Mouse (Mus musculus): ENCODE data around the gene Psmd11. TPM values are rescaled to one million over a fixed set of nuclear protein-coding genes. Genes with fewer than 3 reads are reported as not detected.

The Psmd11 gene
- total and polyA plus RNA-seq, 2 experiments, result 56.1 to 106 TPM

- TF ChIP-seq POLR2A (IDR thresholded peaks at IDR 0.05; ENCODE audit: extremely low read depth, insufficient read depth, low read length) (no peak), CTCF (IDR thresholded peaks at IDR 0.05; ENCODE audit: low read depth, low read length) (no peak)
- peaks cover 3% of the 10 kb centered on the region; the same call in 1 of the 2 replicates for H3K4me1 ChIP-seq (ENCODE audit: control insufficient read depth, insufficient read depth, low read length)
- no peak overlapping the region for H3K4me3 ChIP-seq (ENCODE audit: insufficient read depth, low read depth, low read length)
- H3K9ac ChIP-seq (ENCODE audit: low read depth, low read length), result no peak overlapping the region
- H3K79me2 ChIP-seq (ENCODE audit: control insufficient read depth, insufficient read depth, low read length), result no peaks in the 10 kb centered on the region
- no peak for DNase-seq (ENCODE audit: extremely low read depth, low read depth, low spot score)
- 83% methylated on average over 13 of the region's 13 CpGs for WGBS
- no peaks in the 10 kb centered on the region for H3K27me3 ChIP-seq (ENCODE audit: control insufficient read depth, insufficient read depth, low read length)
- no peak overlapping the region for H3K27ac ChIP-seq (replicated peaks; ENCODE audit: insufficient read depth, low read depth, low read length)
- H3K36me3 ChIP-seq (ENCODE audit: control insufficient read depth, insufficient read depth, low read length), result no peaks in the 10 kb centered on the region
These were observed 75.5 kb downstream of the Psmd11 start for GRCm38 (mm10) chr11:80503726-80504452.

GRCm38 (mm10) chr11:80504519-80505385 lies 76.3 kb downstream of the Psmd11 start:
- no peak overlapping the region for H3K27ac ChIP-seq (replicated peaks; ENCODE audit: insufficient read depth, low read depth, low read length)
- H3K4me3 ChIP-seq (ENCODE audit: insufficient read depth, low read depth, low read length), result no peak overlapping the region
- no peaks in the 10 kb centered on the region for H3K36me3 ChIP-seq (ENCODE audit: control insufficient read depth, insufficient read depth, low read length)
- no peak for TF ChIP-seq POLR2A (IDR thresholded peaks at IDR 0.05; ENCODE audit: extremely low read depth, insufficient read depth, low read length)
- TF ChIP-seq CTCF (IDR thresholded peaks at IDR 0.05; ENCODE audit: low read depth, low read length), result no peak
- H3K79me2 ChIP-seq (ENCODE audit: control insufficient read depth, insufficient read depth, low read length), result no peaks in the 10 kb centered on the region
- 71% methylated on average over 6 of the region's 6 CpGs for WGBS
- H3K27me3 ChIP-seq (ENCODE audit: control insufficient read depth, insufficient read depth, low read length), result no peaks in the 10 kb centered on the region
- H3K9ac ChIP-seq (ENCODE audit: low read depth, low read length), result no peak overlapping the region
- no peaks in the 10 kb centered on the region for H3K4me1 ChIP-seq (ENCODE audit: control insufficient read depth, insufficient read depth, low read length)
- no peak for DNase-seq (ENCODE audit: extremely low read depth, low read depth, low spot score)

GRCm38 (mm10) chr11:80505581-80505980 lies 77.2 kb downstream of the Psmd11 start:
- no peak overlapping the region for H3K9ac ChIP-seq (ENCODE audit: low read depth, low read length)
- H3K36me3 ChIP-seq (ENCODE audit: control insufficient read depth, insufficient read depth, low read length), result no peaks in the 10 kb centered on the region
- no peak overlapping the region for H3K4me3 ChIP-seq (ENCODE audit: insufficient read depth, low read depth, low read length)
- 89% methylated on average over 3 of the region's 3 CpGs for WGBS
- H3K4me1 ChIP-seq (ENCODE audit: control insufficient read depth, insufficient read depth, low read length), result no peaks in the 10 kb centered on the region
- H3K27ac ChIP-seq (replicated peaks; ENCODE audit: insufficient read depth, low read depth, low read length), result no peak overlapping the region
- TF ChIP-seq CTCF (IDR thresholded peaks at IDR 0.05; ENCODE audit: low read depth, low read length) (no peak), POLR2A (IDR thresholded peaks at IDR 0.05; ENCODE audit: extremely low read depth, insufficient read depth, low read length) (no peak)
- no peak for DNase-seq (ENCODE audit: extremely low read depth, low read depth, low spot score)
- H3K27me3 ChIP-seq (ENCODE audit: control insufficient read depth, insufficient read depth, low read length), result no peaks in the 10 kb centered on the region
- H3K79me2 ChIP-seq (ENCODE audit: control insufficient read depth, insufficient read depth, low read length), result no peaks in the 10 kb centered on the region

GRCm38 (mm10) chr11:80506483-80506882 lies 78.1 kb downstream of the Psmd11 start:
- TF ChIP-seq CTCF (IDR thresholded peaks at IDR 0.05; ENCODE audit: low read depth, low read length), result no peak
- no peak for TF ChIP-seq POLR2A (IDR thresholded peaks at IDR 0.05; ENCODE audit: extremely low read depth, insufficient read depth, low read length)
- H3K9ac ChIP-seq (ENCODE audit: low read depth, low read length), result no peak overlapping the region
- no peak overlapping the region for H3K27ac ChIP-seq (replicated peaks; ENCODE audit: insufficient read depth, low read depth, low read length)
- no peaks in the 10 kb centered on the region for H3K4me1 ChIP-seq (ENCODE audit: control insufficient read depth, insufficient read depth, low read length)
- H3K27me3 ChIP-seq (ENCODE audit: control insufficient read depth, insufficient read depth, low read length), result no peaks in the 10 kb centered on the region
- no peaks in the 10 kb centered on the region for H3K36me3 ChIP-seq (ENCODE audit: control insufficient read depth, insufficient read depth, low read length)
- DNase-seq (ENCODE audit: extremely low read depth, low read depth, low spot score), result no peak
- H3K4me3 ChIP-seq (ENCODE audit: insufficient read depth, low read depth, low read length), result no peak overlapping the region
- H3K79me2 ChIP-seq (ENCODE audit: control insufficient read depth, insufficient read depth, low read length), result no peaks in the 10 kb centered on the region

GRCm38 (mm10) chr11:80507791-80508190 lies 79.4 kb downstream of the Psmd11 start:
- no peaks in the 10 kb centered on the region for H3K79me2 ChIP-seq (ENCODE audit: control insufficient read depth, insufficient read depth, low read length)
- no peak for DNase-seq (ENCODE audit: extremely low read depth, low read depth, low spot score)
- no peaks in the 10 kb centered on the region for H3K36me3 ChIP-seq (ENCODE audit: control insufficient read depth, insufficient read depth, low read length)
- H3K27me3 ChIP-seq (ENCODE audit: control insufficient read depth, insufficient read depth, low read length), result no peaks in the 10 kb centered on the region
- no peaks in the 10 kb centered on the region for H3K4me1 ChIP-seq (ENCODE audit: control insufficient read depth, insufficient read depth, low read length)
- WGBS, result 82% methylated on average over 6 of the region's 6 CpGs
- H3K27ac ChIP-seq (replicated peaks; ENCODE audit: insufficient read depth, low read depth, low read length), result no peak overlapping the region
- H3K9ac ChIP-seq (ENCODE audit: low read depth, low read length), result no peak overlapping the region
- H3K4me3 ChIP-seq (ENCODE audit: insufficient read depth, low read depth, low read length), result no peak overlapping the region
- TF ChIP-seq POLR2A (IDR thresholded peaks at IDR 0.05; ENCODE audit: extremely low read depth, insufficient read depth, low read length), result no peak
- TF ChIP-seq CTCF (IDR thresholded peaks at IDR 0.05; ENCODE audit: low read depth, low read length), result no peak
